Mouse (Mus musculus): ENCODE data around the gene Aebp2.
A peak's percentile ranks its signal among the peaks of the same experiment; 100 is the strongest.
"Not testable (repeated sequence)": the region's sequence is repeated elsewhere in the genome, so short reads cannot be mapped to it uniquely, and the experiment has no call there.

Gene Aebp2

GRCm38 (mm10) chr6:140622391-140623225 lies at the start of gene Aebp2:
Gene Aebp2 (plus strand): TSS chr6:140622663.
- no peak for DNase-seq

DNA sequence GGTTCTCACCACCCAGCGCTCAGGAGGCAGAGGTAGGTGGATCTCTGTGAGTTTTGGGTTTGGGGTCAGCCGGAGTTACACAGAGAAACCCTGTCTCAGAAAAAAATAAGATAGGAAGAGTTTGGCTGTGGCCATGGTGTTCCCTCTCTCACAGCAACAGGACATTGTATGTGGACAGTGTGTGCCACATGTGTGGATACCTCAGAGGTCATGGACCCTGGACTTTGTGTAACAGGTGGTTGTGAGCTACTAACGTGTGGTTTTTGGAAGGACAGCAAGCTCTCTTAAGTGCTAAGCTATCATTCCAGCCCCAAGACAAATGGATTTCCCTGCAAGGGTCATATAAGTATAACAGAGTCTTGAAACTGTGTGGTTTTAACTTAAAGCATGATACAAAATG lies 47.5 kb upstream of the Aebp2 start:
- no peak for DNase-seq

DNA sequence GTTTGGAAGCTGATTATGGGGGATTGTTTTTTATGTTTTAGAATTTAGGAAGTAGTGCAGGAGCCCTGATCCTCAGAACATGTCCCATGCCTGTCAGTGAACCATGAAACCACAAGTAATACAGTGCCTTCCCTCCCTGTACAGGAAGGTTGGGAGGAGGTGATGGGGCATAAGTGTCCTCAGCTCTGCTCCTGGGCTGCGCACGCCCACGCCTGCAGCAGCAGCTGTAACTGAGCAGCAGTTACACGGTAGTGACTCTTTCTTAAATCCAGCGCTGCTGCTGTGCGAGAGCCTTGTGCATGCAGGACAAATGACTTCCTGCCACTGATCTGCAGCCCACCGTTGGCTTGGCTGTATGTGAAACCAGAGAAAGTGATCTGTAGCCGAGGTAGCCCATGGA lies 46.3 kb upstream of the Aebp2 start:
- no peak for DNase-seq

DNA sequence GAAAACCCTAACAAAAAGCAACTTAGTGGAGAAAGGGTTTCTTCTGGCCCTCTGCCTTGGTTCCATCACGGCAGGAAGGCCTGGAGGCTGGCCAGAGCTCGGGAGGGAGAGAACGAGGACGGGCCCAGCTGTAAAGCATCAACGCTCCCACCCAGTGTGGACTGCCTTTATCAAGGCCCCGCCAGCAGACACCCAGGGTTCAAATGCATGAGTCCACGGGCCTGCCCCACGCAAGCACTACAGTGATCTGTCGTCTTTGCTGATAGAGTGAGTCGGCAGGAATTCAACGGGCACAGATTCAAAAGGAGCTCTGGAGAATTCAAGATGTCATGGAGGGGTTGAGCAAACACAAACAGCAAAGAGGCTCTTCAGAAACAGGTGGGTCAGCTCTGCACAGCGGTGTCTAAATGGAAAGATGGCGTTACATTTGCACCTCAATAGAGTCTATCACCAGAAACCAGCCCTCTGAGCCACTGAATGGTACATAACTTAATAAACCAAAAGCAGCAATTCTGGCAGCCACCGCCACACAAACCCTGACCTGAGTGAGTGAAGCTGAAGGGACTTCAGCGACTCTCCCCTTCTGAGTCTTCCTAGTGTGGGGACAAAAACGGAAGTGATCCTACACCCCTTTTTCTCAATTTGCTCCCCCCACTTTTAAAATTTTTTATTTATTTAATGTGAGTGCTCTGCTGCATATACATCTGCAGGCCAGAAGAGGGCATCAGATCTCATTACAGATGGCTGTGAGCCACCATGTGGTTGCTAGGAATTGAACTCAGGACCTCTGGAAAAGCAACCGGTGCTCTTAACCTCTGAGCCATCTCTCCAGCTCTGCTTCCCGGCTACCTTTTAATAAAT lies 45.3 kb upstream of the Aebp2 start:
- DNase-seq, result peak; percentile 31

GRCm38 (mm10) chr6:140577822-140578170 lies 44.7 kb upstream of the Aebp2 start:
- DNase-seq, result no peak

GRCm38 (mm10) chr6:140578985-140579384 lies 43.5 kb upstream of the Aebp2 start:
- not testable (repeated sequence) for DNase-seq

DNA sequence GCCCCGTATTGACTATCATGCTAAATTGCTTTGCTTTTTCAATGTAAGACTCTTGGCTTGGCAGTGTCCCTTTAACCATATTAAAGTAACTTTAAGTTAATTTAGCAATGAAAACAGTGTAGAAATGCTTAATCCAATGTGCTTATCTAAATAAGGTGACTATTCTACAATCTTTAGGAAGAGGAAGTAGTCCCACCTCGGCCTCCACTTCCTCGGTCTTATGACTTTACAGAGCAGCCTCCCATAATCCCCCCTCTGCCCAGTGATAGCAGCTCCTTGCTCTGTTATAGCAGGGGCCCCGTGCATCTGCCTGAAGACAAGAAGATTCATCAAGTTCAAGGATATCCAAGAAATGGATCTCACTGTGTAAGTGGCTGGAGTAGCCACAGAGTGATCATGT lies 42.3 kb upstream of the Aebp2 start:
- DNase-seq, result no peak

DNA sequence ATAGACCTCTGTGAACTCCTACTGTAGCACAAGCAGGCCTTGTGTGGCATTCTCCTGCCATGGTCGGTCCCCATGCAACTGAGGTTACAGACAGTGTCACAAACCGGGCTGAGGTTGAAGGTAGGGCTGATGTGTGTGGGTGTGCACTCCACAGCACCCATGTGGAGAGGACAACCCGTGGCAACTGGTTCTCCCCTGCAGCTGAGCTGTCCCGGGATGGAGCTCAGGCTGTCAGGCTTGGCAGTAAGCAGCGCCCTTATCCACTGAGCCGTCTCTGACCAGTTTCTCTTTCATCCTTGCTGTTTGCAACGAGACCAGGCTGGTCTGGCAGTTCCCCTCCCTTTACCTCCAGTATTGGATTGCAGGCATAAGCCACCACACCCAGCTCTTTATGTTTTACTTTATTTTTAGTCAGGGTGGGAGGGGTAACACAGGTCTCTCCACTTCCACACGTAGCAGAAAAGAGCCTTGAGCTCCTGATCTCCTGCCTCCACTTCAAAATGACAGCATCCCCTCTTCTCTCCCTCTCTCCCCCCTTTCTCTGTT lies 35.7 kb upstream of the Aebp2 start:
- no peak for DNase-seq

- no peak for DNase-seq
Measured at GRCm38 (mm10) chr6:140591331-140591730, 31.1 kb upstream of the Aebp2 start.

DNA sequence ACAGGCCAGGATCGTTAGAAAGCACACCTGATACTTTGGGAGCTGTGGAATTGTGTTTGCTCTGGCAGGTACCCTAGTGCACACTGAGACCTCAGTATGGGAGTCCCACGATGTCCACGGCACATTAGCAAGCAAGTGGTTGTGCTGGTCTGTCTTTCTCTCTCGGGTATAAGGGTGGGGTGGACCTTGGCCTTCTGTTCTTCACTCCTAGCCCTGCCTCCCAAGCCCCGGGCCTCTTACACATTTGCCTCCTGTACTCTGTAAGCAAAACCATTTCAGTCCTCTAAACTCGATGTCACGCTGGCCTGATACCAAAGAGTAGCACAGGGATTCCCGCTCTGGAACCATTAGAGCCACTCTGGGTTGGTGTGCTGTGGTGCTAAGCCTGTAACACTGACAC lies 29.8 kb upstream of the Aebp2 start:
- DNase-seq, result no peak

- DNase-seq, result peak; percentile 69
Measured at GRCm38 (mm10) chr6:140593420-140594170, 28.9 kb upstream of the Aebp2 start.

DNA sequence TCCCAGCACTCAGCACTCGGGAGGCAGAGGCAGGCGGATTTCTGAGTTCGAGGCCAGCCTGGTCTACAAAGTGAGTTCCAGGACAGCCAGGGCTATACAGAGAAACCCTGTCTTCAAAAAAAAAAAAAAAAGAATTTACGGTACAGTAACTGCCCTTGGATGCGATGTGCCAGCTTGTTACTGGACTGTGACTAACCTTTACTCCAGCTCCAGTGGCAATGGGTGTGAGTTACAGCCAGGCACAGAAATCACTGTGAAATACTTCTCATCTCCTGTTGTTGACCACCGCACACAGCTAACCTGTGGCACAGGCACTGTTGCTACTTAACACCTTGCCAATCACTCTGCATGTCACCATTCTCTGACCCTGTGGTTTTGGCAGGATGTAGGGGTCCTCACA lies 26.9 kb upstream of the Aebp2 start:
- not testable (repeated sequence) for DNase-seq

GRCm38 (mm10) chr6:140597381-140598329 lies 24.8 kb upstream of the Aebp2 start:
- no peak for DNase-seq

DNA sequence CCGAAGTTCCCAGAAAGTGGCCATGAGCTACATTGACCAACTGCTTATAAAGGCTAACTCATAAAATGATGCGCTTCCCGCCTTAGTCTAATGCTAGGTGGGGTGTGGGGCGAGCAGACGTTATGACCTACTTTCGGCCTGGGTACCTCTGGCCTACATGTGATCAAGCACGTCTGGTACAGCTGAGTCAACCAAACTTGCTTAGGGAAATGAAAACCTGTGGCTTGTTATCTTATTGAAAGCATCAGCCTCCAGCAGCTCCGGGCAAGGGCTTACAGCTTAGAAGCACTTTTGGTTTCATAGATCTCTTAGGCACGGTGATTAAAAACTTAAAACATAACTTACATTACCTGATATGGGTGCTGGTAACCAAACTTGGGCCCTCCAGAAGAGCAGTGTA lies 23.9 kb upstream of the Aebp2 start:
- no peak for DNase-seq

DNA sequence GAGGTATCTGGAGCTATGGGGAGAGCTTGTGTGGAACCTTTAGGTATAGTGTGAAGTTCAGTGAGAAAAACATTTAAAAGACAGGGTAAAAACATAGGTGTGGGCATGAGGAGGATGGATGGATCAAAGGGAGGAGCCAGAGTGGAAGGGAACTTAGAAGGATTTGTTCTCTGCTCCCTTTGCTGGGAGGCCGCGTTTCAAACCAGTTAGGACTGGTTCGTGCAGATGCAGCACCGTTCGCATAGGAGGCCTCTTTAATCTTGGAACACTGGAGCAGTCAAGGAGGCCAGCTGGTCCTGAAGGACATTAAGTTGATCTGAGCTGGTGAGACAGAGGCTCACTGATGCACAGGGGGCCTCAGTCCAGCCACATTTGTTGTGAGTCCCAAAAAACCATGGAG lies 23.1 kb upstream of the Aebp2 start:
- DNase-seq, result no peak

GRCm38 (mm10) chr6:140600671-140601070 lies 21.8 kb upstream of the Aebp2 start:
- not testable (repeated sequence) for DNase-seq

DNA sequence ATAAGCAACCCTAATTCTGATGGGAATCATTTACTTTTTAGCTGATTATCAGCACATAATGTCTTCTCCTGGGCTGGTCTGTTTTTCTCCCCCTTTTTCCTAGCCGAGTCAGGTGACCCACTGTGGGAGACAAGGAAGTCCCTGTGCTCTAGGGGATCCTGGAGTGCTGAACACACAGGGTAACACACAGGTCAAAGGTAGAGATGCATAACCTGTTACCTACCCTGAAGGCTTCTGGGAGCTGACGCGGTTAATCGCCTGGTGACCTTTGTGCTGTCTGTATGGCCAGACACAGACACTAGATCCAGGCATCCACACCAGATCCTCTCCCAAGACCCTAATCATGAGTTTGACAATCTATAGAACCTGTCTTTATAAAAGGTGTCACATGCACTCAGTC lies 21.3 kb upstream of the Aebp2 start:
- no peak for DNase-seq

GRCm38 (mm10) chr6:140603228-140603944 lies 19.1 kb upstream of the Aebp2 start:
- DNase-seq, result no peak

- DNase-seq, result not testable (repeated sequence)
Measured at GRCm38 (mm10) chr6:140605173-140605572, 17.3 kb upstream of the Aebp2 start.

DNA sequence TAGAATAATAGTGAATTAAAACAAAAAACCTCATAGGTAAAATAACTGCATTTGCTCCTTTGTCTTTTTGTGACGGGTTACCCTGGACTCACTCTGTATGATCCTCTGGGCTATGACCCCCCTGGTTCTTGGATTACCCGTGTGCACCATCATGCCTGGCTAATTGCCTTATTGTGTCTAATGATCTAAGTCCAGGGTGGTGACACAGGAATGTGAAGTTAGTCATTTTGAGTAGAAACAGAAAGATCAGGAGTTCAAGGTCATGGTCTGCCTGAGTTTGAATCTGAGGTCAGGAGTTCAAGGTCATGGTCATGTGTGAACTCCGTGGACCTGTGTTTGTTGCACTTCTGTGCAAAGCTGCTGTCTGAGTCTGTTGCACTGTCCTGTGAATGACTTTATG lies 16.7 kb upstream of the Aebp2 start:
- DNase-seq, result no peak

GRCm38 (mm10) chr6:140606534-140606933 lies 15.9 kb upstream of the Aebp2 start:
- no peak for DNase-seq
